Mouse (Mus musculus): ENCODE measurements around the gene Cacng8. TPM values are rescaled to one million over a fixed set of nuclear protein-coding genes. Genes with fewer than 3 reads are reported as not detected.

Cacng8 gene
- total RNA-seq, 2 experiments from 2014 or later, result not detected

DNA sequence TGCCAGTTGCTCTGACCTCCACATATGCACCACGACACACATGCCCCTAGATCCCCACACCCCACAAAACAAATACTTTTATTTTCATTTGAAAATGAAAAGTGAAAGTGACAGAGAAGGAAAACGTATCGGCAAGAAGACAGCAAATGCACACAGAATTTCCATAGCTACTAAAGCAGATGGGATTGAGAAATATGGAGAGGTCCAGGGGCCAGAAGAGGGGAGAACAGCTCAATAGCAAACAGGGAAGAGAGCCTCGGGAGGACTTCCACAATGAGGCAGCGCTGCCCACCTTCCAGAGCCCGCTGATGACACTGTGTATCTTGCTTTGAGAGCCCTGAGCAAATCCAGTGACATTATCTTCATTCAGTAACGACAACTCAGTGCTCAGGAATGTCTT is 31.6 kb downstream of the Cacng8 start:
- intact Hi-C loops (cut with DNase I; ENCODE audit: low total_unique reads), result no loop called here

DNA sequence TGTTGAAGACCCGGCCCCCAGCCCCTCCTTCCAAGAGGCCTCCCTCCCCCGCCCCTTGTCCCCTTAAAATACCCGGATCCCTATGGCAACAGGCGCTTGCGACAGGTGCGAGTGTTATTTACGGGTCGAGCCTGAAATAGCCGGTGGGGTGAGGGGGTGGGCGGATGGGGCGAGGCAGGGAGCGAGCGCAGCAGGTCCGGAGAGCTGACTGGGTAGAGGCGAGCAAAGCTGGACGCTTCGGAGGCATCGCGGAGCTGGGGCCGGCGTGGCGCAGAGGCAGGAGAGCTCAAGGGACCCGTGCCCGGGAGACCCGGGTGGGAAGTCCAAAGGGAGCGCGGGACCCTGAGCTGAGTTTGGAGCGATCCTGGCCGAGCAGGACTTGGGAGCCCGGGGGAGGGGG is 32.9 kb downstream of the Cacng8 start:
- peak; percentile 58 for DNase-seq
- intact Hi-C loops (cut with DNase I; ENCODE audit: low total_unique reads), result no loop called here

More for the DNA sequence above, 31.6 kb downstream of the Cacng8 start:
- DNase-seq, result no peak

DNA sequence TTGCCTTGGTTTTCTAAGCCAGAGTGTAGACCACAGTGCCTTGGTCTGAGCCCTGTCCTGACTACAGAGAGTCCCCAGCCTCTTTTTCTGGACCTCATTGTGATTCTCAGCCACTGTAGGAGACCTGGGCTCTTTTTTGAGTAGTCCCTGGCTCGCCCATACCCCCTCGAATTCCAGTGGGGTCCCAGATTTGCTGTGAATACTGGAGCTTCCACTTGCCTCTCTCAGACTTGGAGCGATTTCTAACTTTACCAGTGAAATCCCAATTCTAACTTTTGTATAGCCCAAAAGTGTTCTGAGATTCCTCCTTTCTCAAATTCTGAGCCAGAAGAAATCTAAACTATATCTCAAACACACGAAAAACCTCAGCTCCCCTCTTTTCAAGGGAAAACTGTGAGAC is 33.4 kb downstream of the Cacng8 start, which contains the start of gene Cacng6:
Gene Cacng6, plus strand, starts transcription at position 301 of the 400 bp plus-strand sequence.
- no peak for DNase-seq
- intact Hi-C loops (cut with DNase I; ENCODE audit: low total_unique reads), result no loop called here

DNA sequence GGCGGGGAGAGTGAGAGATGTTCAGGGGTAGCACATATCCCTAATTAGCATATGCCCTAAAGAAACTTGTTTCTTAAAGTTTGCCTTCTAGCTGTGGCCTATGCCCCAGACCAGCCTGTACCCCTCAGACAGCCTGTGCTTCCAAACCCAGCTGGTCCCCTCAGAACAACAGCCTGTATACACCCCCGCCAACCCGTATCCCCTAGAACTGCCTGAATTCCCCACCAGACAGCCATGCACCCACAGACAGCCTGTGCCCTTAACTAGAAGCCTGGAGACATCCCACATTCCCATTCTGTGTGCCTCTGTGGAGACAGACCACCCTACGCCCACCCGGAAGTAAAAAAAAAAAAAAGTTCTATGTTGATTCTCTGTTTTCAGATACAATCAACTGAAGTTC is 34.7 kb downstream of the Cacng8 start:
- no peak for DNase-seq

DNA sequence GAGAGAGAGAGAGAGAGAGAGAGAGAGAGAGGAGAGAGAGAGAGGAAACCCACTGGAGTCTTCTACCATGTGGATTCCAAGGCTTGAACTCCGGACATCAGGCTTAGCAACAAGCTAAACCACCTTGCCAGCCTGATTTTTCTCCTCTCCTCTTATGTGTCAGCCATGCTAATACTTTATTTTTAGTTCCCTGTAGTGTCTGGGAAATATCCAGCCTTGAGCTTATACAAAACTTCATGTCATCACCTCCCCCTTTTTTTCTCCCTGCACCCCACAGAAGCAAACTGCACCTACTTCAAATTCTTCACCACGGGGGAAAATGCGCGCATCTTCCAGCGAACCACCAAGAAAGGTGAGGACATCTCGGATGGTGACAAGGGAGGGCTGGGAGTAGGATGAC is 39.7 kb downstream of the Cacng8 start:
- intact Hi-C loops (cut with DNase I; ENCODE audit: low total_unique reads), result no loop called here

More for the DNA sequence above, 34.7 kb downstream of the Cacng8 start:
- intact Hi-C loops (cut with DNase I; ENCODE audit: low total_unique reads), result no loop called here

DNA sequence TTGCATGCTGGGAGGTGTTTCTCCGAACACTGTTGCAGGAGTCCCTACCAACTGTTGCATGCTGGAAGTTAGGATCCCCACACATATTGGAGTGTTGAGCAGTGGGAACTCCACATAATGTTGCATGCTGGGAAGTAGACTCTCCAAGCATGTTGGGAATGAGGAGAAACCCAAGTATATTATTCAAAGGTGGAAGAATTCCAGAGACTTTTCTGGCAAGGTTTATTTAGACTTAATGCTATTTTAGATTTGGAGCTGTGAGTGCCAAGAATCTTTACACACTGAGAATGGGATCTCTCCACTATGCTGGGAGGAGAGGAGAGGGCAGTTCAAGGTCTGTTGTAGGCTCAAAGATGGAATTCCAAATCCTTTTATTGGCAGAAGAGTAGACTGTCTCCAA is 41.6 kb downstream of the Cacng8 start:
- intact Hi-C loops (cut with DNase I; ENCODE audit: low total_unique reads), result no loop called here
- DNase-seq, result no peak

More for the DNA sequence above, 39.7 kb downstream of the Cacng8 start:
- no peak for DNase-seq

DNA sequence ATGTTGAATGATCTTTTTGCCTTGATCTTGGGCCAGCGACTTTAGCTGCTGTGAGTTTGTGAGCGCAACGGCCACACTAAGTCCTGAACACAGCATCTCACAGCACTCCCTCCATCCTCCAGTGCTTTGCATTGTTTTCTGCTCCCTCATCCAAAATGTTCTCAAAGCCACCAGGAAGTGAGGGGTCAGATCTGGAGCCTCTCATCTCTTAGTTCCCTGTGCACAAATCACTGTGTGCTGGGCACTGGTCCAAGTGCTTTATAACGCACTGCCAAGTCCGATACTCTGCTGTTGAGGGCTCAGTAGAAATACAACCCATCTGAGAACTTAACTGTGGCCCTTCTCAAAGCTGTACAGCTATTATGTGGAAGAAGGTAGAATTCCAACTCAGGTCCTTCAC is 47.5 kb downstream of the Cacng8 start:
- no peak for DNase-seq
- intact Hi-C loops (cut with DNase I; ENCODE audit: low total_unique reads), result no loop called here

DNA sequence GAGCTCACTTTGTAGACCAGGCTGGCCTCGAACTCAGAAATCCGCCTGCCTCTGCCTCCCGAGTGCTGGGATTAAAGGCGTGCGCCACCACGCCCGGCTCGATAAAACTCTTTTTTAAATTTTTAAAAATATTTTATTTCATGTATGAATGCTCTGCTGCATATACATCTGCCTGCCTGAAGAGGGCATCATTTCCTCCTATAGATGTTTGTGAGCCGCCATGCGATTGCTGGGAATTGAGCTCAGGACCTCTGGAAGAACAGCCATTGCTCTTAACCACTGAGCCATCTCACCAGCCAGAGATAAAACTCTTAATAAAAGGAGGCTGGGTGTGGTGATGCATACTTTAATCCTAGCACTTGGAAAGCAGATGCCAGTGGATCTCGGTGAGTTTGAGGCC is 49.5 kb downstream of the Cacng8 start:
- DNase-seq, result no peak
- intact Hi-C loops (cut with DNase I; ENCODE audit: low total_unique reads), result loop anchor here (10.0 kb wide), 1 partner anchor 215 kb away; no protein-coding TSS in a partner anchor

DNA sequence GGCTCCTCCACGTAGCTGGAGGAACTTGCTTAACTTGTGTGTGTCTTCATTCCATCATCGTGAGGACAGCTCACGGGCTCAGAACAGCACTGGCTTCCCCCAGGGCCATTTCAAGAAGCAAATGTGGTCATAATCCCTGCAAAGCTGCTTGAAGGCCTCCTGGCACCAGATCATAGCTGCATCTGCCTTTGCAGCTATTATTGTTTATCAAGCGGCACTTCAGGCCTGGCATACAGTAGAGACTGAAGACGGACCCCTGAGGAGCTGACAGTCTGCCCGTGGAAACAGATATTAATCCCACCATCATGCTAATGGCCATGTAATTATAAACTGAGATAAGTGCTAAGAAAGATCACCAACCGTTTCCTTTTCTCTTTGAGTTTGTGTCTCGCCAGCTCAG is 50.0 kb downstream of the Cacng8 start:
- intact Hi-C loops (cut with DNase I; ENCODE audit: low total_unique reads), result loop anchor here (10.0 kb wide), 1 partner anchor 216 kb away; no protein-coding TSS in a partner anchor
- no peak for DNase-seq

DNA sequence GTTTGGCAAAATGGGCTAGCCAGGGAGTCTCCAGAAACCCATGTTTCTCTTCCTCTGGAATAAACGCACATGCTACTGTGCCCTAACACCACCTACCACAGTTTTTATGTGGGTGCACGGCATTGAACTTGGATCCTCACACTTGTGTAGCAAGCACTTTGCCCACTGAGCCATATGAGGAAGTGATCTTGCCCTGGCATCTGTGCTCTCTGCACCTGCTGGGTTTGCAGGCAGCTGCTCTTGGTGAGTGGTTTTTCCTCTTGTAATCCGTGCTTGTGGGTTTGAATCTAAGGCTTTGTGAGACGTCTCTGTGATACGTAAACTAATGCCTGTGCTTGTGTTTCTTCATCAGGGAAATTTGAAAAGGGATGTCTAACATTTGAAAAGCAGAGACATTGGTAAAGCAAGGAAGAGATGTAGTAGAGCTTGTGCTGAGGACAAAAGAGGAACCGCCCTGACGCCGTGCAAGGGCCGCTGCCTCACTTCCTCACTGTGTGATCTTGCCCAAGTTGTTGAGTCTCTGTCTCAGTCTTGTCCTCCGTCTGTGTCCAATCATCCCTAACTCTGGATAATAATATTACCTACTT is 52.1 kb downstream of the Cacng8 start:
- intact Hi-C loops (cut with DNase I; ENCODE audit: low total_unique reads), result loop anchor here (10.0 kb wide), 1 partner anchor 218 kb away; no protein-coding TSS in a partner anchor
- DNase-seq, result no peak

DNA sequence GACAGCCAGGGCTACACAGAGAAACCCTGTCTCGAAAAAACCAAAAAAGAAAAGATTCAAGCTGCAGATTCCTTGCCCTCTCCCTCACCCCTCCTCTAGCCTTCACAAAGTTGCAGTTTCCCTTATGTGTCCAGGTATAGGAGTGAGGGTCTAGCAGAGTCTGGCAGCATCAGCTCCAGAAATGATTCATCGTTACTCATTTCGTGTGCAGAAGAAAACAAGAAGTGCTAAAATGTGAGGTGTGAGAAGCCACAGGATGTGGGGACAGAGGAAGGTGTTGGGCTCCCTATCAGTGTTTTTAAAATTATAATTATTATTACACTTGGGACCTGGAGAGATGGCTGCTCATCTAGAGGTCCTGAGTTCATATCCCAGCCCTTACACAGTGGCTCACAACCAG is 54.2 kb downstream of the Cacng8 start:
- no peak for DNase-seq
- intact Hi-C loops (cut with DNase I; ENCODE audit: low total_unique reads), result loop anchor here (10.0 kb wide), 1 partner anchor 220 kb away; no protein-coding TSS in a partner anchor

DNA sequence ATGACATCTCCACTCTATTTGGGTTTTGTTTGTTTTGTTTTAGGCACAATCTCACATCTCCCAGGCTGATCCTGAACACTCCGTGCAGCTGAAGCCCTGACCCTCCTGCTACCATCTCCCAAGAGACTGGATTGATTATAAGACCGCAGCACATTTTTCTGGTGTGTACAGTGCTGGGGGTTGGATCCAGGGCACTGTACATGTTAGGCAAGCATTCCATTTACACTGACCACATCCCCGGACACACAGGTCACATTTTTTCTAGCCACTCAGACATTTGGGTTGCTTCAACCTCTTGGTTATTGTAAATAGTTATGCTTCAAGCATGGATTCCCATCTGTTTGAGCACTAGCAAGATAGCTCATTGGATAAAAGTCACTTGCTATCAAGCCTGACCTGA is 56.1 kb downstream of the Cacng8 start:
- intact Hi-C loops (cut with DNase I; ENCODE audit: low total_unique reads), result loop anchor here (10.0 kb wide), 1 partner anchor 222 kb away; no protein-coding TSS in a partner anchor
- no peak for DNase-seq

DNA sequence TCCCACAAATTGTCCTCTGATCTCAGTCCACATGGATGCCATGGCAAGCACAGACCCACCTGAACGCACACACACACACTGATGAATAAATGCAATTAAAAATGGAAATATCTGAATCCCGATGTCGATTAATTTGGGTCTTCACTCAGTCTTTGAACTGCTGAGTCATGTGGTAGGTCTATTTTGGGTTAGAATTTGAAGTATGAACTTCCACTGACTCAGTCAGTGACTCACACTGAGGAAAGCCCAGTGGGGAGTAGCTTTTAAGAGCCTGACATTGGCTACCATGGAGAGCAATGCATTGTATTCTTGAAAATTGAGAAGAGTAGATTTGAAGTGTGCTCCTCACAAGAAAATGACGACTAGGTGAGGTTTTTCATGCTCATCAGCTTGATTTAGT is 56.5 kb downstream of the Cacng8 start:
- no peak for DNase-seq
- intact Hi-C loops (cut with DNase I; ENCODE audit: low total_unique reads), result loop anchor here (10.0 kb wide), 1 partner anchor 222 kb away; no protein-coding TSS in a partner anchor

DNA sequence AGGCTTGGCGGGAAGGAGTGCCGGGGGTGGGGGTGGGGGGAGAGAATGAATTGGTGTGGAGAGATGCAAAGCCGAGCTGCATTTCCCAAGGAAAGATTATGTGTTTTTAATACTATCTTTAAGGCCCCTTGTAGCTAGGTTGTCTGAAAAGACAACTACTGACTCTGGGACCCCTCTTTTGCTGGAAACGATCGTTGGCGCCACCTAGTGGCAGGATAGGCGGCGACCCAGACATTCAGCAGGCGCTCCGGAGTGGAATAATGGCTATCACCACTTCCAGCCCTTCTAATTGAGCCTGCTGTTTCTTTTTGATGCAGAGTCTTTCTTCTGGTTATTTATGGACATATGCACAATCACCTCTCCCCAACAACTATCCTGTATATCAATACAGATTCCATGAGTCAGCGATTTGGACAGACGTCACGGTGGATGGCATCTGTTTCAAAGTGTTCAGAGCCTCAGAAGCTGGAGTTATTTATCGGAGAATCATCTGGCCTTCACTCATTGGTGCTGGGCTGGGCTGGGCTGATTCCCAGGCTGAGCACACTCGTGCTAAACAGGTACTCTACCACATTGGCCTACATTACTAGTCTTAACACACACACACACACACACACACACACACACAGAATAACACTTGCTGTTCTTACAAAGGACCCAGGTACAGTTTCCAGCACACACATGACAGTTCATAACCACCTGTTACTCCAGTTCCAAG is 58.4 kb downstream of the Cacng8 start:
- DNase-seq, result peak; percentile 65
- intact Hi-C loops (cut with DNase I; ENCODE audit: low total_unique reads), result loop anchor here (10.0 kb wide), 1 partner anchor 224 kb away; no protein-coding TSS in a partner anchor

DNA sequence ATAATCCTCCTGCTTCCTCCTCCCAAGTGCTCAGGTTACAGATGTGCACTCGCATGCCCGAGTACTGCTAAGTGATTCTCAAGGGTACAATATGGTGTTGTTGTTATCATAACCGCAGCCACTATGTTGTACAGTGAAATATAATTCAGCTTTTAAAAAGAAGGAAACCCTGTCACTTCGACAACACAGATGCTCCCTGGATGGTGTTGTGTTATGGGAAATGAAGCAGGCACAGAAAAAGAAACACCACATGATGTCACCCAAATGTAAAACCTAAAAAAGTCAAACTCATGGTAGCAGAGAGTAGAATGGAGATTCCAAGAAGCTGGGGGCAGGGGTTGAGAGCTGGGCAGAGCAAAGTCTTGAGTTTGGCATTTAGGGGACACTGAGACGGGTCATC is 60.2 kb downstream of the Cacng8 start:
- intact Hi-C loops (cut with DNase I; ENCODE audit: low total_unique reads), result loop anchor here (2.0 kb wide), 1 partner anchor 120 kb away; no protein-coding TSS in a partner anchor
- DNase-seq, result no peak

DNA sequence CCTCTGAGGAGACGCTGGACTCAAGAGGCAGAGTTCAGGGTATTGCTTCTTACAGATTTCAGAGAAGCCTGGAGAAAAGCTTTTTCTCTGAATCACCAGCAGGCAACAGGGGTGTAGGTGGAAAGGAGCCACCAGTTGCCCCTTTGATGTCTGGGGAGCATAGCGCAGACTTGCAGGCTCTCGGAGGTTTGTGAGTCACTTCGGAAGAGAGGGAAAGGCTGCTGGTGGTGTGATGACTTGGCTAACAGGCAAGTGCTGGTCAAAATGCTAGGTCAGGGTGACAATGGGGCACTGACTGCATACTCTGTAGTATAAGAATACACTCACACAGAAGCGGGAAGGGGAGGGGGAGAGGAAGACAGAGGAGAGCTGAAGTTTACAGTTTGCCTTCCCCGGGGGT is 60.7 kb downstream of the Cacng8 start:
- intact Hi-C loops (cut with DNase I; ENCODE audit: low total_unique reads), result loop anchor here (2.0 kb wide), 1 partner anchor 120 kb away; no protein-coding TSS in a partner anchor
- DNase-seq, result no peak

DNA sequence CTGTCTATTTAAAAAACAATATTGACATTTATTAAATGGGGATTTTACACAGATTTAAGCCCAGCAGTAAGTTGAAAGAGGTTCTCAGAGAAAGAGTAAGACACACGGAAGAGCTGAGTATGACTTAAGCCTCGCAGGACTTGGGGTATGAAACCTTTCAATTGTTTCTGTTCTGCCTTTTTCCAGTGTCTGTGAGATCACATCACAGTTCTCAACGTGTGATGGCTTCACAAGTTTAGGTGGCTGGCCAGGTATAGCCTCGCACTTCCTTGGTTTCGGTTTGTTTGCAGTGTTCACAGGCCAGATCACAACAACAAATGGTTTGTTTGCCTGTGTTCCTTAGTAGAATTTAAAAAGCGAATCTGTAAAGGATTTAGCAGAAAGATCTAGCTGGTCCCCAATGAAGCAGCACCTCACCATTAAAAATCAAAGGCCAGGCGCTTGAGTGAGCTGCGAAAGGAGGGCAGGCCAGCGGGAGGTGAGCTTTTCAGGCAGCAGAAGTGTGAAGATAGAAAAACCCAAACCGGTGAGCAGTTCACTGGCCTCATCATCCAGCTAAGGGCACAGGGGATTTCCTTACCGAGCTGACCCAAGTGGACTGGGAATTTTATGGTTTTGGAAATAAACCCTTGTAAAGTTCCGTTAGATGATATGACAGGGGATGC is 62.5 kb downstream of the Cacng8 start:
- no peak for DNase-seq

DNA sequence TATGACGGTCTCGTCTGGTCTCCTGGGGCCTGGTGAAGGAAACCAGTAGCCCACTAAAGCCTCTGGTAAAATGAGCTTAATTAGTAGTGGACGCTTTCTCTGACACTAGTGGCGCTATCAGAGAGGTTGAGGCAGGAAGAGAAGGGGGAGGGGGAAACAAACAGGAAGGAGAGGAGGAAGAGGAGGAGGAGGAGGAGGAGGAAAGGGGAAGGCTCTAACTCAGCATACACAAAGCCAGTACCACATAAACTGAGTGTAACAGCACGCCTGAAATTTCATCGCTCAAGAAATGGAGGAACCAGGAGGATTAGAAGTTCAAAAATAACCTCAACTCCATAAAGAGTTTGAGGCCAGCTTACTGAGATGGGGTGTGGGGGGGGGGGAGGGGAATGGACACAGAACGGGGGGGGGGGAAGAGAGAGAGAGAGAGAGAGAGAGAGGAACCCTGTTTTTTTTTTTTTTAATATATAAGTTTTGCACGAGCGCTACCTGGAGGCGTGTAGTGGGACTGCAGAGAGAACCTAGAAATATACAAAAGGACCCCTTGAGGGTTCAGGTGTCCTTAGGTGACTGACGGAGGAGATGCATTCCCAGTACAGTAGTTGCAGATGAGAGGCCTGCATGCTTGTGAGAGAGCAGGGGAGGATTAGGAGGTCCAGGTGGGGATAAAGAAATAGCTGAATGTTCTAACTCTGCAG is 63.2 kb downstream of the Cacng8 start:
- intact Hi-C loops (cut with DNase I; ENCODE audit: low total_unique reads), result no loop called here
- no peak for DNase-seq

More for the DNA sequence above, 62.5 kb downstream of the Cacng8 start:
- intact Hi-C loops (cut with DNase I; ENCODE audit: low total_unique reads), result no loop called here

DNA sequence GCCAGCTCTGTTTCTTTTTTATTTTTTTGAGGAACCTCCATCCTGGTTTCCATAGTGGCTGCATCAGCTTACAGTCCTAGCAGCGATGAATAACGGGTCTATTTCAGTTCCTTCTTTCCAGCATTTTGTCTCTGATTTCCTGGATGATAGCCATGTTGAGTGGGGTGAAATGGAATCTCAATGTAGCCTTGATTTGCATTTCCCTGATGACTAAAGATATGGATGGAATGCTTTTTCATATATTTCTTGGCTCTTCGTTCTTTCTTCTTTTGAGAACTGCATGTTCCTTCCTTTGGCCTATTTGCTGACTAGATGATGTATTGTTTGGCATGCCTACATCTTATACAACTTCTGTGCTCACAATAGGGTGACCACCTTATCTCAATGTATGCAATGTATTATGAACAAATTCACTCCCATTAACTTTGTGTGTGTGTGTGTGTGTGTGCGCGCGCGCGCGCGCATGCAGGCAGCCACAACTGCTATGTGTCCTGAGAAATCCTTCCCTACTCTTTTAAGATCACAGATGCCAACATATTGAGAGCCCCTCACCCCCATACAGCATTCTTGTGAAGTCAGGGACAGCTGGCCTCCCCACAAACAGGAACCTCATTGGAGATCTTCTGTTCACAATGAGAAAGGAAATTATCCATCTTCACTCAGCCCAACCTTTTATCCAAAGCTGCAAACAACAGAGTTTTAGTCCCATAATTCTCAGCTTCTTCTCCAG is 66.8 kb downstream of the Cacng8 start:
- intact Hi-C loops (cut with DNase I; ENCODE audit: low total_unique reads), result no loop called here
- no peak for DNase-seq

All from gastrocnemius, postnatal 14 days (tissue).